Mouse (Mus musculus) G1E (cell line): ENCODE results near the gene Sema3b. TPM values are rescaled to one million over a fixed set of nuclear protein-coding genes. Genes with fewer than 3 reads are reported as not detected.
A peak's percentile ranks its signal among the peaks of the same experiment; 100 is the strongest.

Source experiments
- ATAC-seq: 2 replicates; pipeline ENCODE4 v1.8.0; 2016; ENCODE audit warnings: mild to moderate bottlenecking; ENCODE audit not compliant: insufficient number of reproducible peaks, poor library complexity, low FRiP score, severe bottlenecking; ENCODE audit errors: extremely low read depth
- DNase-seq: peaks from one replicate; pipeline ENCODE4 v3.0.0; 2012; ENCODE audit warnings: low spot score
- H3K27me3 ChIP-seq: 2 replicates; pipeline ENCODE4 v1.6.1; 2012; ENCODE audit warnings: mild to moderate bottlenecking, low read length, inconsistent platforms; ENCODE audit not compliant: insufficient read depth
- H3K36me3 ChIP-seq: replicated peaks from 2 replicates; pipeline ENCODE3; 2012; ENCODE audit warnings: mild to moderate bottlenecking, inconsistent platforms
- H3K4me1 ChIP-seq: 2 replicates; pipeline ENCODE4 v1.6.1; 2012; ENCODE audit warnings: low read depth, low read length, inconsistent platforms, mixed read lengths; ENCODE audit not compliant: insufficient read depth
- H3K4me3 ChIP-seq: 2 replicates; pipeline ENCODE4 v1.5.1; 2012; ENCODE audit warnings: low read depth, mild to moderate bottlenecking, inconsistent platforms, low read length, moderate library complexity, mixed read lengths
- H3K9me3 ChIP-seq: replicated peaks from 2 replicates; pipeline ENCODE4 v1.6.1; 2012; ENCODE audit warnings: inconsistent platforms
- CTCF ChIP-seq: IDR thresholded peaks from 2 replicates; pipeline ENCODE4 v1.5.1; 2012; ENCODE audit warnings: low read depth, low read length, inconsistent platforms, mixed read lengths
- GATA1 ChIP-seq: IDR thresholded peaks from 2 replicates; pipeline ENCODE4 v1.6.1; 2012; ENCODE audit warnings: borderline replicate concordance, low read length, inconsistent platforms, mixed read lengths
- GATA2 ChIP-seq: IDR thresholded peaks from 2 replicates; pipeline ENCODE4 v1.6.1; 2012; ENCODE audit warnings: low read depth, low read length, inconsistent platforms, borderline replicate concordance
- POLR2AphosphoS5 ChIP-seq: IDR thresholded peaks from 2 replicates; pipeline ENCODE4 v1.6.1; 2012; ENCODE audit warnings: low read depth, low read length, inconsistent platforms; ENCODE audit not compliant: insufficient replicate concordance
- TAL1 ChIP-seq: conservative IDR thresholded peaks from 2 replicates; pipeline ENCODE4 v1.6.1; 2012; ENCODE audit warnings: low read depth, low read length, inconsistent platforms, mixed read lengths
- polyA plus RNA-seq: library from polyadenylated mRNA; stranded (reverse); fragments of >175 nt; gene quantifications from 2 replicates; pipeline ENCODE4 v1.2.3, GENCODE M21; 2012
- total RNA-seq, 2 experiments: library from RNA; stranded (forward) in 1 of 2; stranded (reverse) in 1 of 2; fragments of 200-1000 nt in 1 of 2; fragments of >200 nt in 1 of 2; fragmentation: Nextera tagmentation in 1 of 2; gene quantifications; 2 replicates each; pipeline ENCODE4 v1.2.3; 2014 to 2017

Gene Sema3b
- total and polyA plus RNA-seq, 3 experiments = 0.27 TPM; not detected in 2

GRCm38 (mm10) chr9:107650225-107650624 is 41.2 kb upstream of the Sema3b start:
- H3K4me1 ChIP-seq = peaks cover 7% of the 10 kb centered on the region
- peaks cover 43% of the 10 kb centered on the region for H3K27me3 ChIP-seq
- ATAC-seq (no peak), DNase-seq (no peak)
- H3K36me3 ChIP-seq = no peaks in the 10 kb centered on the region
- TF ChIP-seq TAL1 (no peak), POLR2AphosphoS5 (no peak), GATA1 (no peak), GATA2 (no peak), CTCF (no peak)
- no peaks in the 10 kb centered on the region for H3K9me3 ChIP-seq
- H3K4me3 ChIP-seq = no peak overlapping the region

- TF ChIP-seq GATA1 (no peak), GATA2 (no peak), TAL1 (no peak), CTCF (no peak), POLR2AphosphoS5 (no peak)
- no peaks in the 10 kb centered on the region for H3K9me3 ChIP-seq
- no peak overlapping the region for H3K4me3 ChIP-seq
- DNase-seq = no peak
- ATAC-seq = no peak
- H3K27me3 ChIP-seq = peaks cover 41% of the 10 kb centered on the region
- no peaks in the 10 kb centered on the region for H3K36me3 ChIP-seq
- H3K4me1 ChIP-seq = peaks cover 20% of the 10 kb centered on the region
Observed at GRCm38 (mm10) chr9:107648767-107649166, 39.7 kb upstream of the Sema3b start.

- H3K9me3 ChIP-seq = no peaks in the 10 kb centered on the region
- peaks cover 33% of the 10 kb centered on the region for H3K27me3 ChIP-seq
- ATAC-seq (no peak), DNase-seq (no peak)
- H3K4me1 ChIP-seq = peaks cover 25% of the 10 kb centered on the region
- H3K36me3 ChIP-seq = no peaks in the 10 kb centered on the region
- no peak overlapping the region for H3K4me3 ChIP-seq
- TF ChIP-seq POLR2AphosphoS5 (no peak), GATA2 (no peak), CTCF (no peak), GATA1 (no peak), TAL1 (no peak)
Observed at GRCm38 (mm10) chr9:107646975-107647374, 37.9 kb upstream of the Sema3b start.

GRCm38 (mm10) chr9:107645577-107645976 is 36.5 kb upstream of the Sema3b start:
- ATAC-seq (no peak; the same call in 1 of the 2 replicates), DNase-seq (peak; percentile 65)
- Histone ChIP-seq H3K4me1 (peaks cover 32% of the 10 kb centered on the region), H3K9me3 (no peaks in the 10 kb centered on the region), H3K27me3 (peaks cover 20% of the 10 kb centered on the region), H3K4me3 (no peak overlapping the region), H3K36me3 (no peaks in the 10 kb centered on the region)
- peak; percentile 76 for TF ChIP-seq CTCF
- no peak for TF ChIP-seq GATA2

- H3K4me1 ChIP-seq = peaks cover 36% of the 10 kb centered on the region
- peaks cover 17% of the 10 kb centered on the region for H3K27me3 ChIP-seq
- no peak overlapping the region; the same call in 1 of the 2 replicates for H3K4me3 ChIP-seq
- no peak for TF ChIP-seq GATA1
- TF ChIP-seq POLR2AphosphoS5 = no peak
- no peak for TF ChIP-seq GATA2
- no peak for TF ChIP-seq CTCF
- no peak for TF ChIP-seq TAL1
- no peak for DNase-seq
- ATAC-seq = no peak
- no peaks in the 10 kb centered on the region for H3K9me3 ChIP-seq
- no peaks in the 10 kb centered on the region for H3K36me3 ChIP-seq
Observed at GRCm38 (mm10) chr9:107645153-107645510, 36.1 kb upstream of the Sema3b start.

GRCm38 (mm10) chr9:107644495-107645152 is 35.6 kb upstream of the Sema3b start:
- ATAC-seq (peak; percentile 37; the same call in 1 of the 2 replicates), DNase-seq (peak; percentile 82)
- no peak for TF ChIP-seq TAL1
- peak; percentile 89 for TF ChIP-seq CTCF
- no peak for TF ChIP-seq GATA2

GRCm38 (mm10) chr9:107643544-107644214 is 34.6 kb upstream of the Sema3b start:
- Histone ChIP-seq H3K36me3 (no peaks in the 10 kb centered on the region), H3K9me3 (no peaks in the 10 kb centered on the region), H3K4me1 (peaks cover 42% of the 10 kb centered on the region), H3K4me3 (peak overlapping the region; percentile 68; the same call in 1 of the 2 replicates), H3K27me3 (peaks cover 12% of the 10 kb centered on the region)
- TF ChIP-seq TAL1 (no peak), POLR2AphosphoS5 (no peak), CTCF (no peak), GATA2 (no peak), GATA1 (no peak)
- DNase-seq (no peak), ATAC-seq (no peak)

More at GRCm38 (mm10) chr9:107644495-107645152, 35.6 kb upstream of the Sema3b start:
- peaks cover 16% of the 10 kb centered on the region for H3K27me3 ChIP-seq
- peaks cover 41% of the 10 kb centered on the region for H3K4me1 ChIP-seq
- no peaks in the 10 kb centered on the region for H3K9me3 ChIP-seq
- H3K4me3 ChIP-seq = peak overlapping the region; percentile 68
- H3K36me3 ChIP-seq = no peaks in the 10 kb centered on the region
